Mouse (Mus musculus): Measurements from ENCODE around the gene Rab34.
"Not testable (repeated sequence)": the region's sequence is repeated elsewhere in the genome, so short reads cannot be mapped to it uniquely, and the experiment has no call there.

Gene Rab34

GRCm38 (mm10) chr11:78180081-78180761 is 8.0 kb upstream of the Rab34 start:
- no peak for DNase-seq (ENCODE audit: low spot score in 2 of 2)

DNA sequence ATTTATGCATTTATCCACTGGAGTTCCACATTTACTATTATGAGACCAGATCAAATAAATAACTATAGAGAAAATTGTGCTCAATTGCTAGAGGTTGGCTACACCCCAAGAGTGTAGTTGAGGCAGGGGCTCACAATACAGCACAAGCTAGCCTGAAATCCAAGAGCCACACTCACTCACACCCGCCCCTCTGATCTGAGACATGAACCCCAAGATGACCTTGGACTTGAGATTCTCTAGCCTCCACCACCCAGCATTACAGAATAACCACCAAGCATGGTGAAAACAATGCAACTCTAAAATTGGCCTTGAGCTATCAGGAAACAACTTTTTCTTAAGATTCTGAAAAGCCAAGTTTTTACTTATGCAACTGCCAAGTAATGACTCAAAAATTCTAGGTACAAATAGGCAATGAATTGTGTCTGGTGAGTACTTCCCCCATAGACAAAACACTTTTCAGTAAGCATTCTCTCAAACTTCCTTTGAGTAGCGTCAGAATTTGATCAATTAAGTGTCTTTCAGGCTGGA is 6.3 kb upstream of the Rab34 start:
- DNase-seq (ENCODE audit: low spot score in 2 of 2) = no peak

DNA sequence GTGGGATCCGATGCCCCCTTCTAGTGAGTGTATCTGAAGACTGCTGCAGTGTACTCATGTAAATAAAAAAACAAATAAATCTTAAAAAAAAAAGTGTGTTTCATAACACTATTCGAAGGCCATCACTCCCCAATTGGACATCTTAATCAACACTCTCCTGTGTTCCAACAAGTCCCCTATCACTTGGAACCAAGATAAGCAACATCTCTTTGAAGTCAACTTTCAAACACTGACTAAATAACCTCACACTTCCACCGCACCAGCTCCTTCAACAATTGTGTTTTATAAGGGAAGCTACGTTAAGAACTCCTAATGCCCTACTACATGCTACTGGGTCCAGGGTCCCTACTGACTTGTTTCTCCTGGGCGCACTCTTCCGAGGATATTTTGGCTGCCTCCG is 5.8 kb upstream of the Rab34 start:
- no peak for DNase-seq (ENCODE audit: low spot score in 2 of 2)

DNA sequence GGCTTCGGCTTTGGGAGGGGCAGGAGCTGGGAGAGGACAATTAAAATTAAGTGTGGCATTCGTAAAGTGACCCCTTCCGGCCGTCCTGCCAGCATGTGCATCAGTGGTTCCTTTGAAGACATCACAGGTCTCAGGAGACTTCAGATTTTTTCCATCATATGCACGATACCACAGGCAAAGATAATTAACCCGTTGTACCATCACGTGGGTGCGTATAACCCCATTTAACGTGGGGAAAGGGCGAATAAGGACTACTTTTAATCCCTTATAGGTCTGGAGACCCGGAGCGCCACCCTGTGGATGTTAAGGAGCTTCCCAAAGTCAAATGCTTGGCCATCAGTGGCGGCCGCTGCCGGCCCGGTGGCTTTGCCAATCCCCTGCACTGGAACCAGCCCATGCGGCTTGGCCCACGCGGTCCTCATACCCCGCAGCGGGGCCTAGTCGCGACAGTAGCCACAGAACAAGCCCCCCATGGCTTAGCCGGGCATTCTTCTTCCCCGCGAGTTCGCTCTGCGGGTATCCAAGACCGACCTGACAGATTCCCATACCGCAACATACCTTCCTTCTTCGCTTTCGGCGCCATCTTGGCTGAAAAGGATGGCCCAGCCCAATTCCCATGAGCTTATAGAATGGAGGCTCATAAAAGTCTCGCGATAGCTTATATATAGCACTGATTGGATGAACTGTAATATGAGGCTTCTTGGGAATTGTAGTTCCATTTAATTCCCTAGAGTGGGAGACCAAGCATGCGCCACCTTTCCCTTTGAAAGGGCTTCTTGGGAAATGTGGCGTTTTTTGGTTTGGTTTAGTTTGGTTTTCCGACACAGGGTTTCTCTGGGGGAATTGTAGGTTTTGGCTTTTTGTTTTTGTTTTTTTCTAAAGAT is 5.0 kb upstream of the Rab34 start, which contains the start of gene Rpl23a:
Gene Rpl23a, minus strand, starts transcription at position 624 of the 884 bp plus-strand sequence.
- peak; percentile 58 to 69 for DNase-seq (ENCODE audit: low spot score in 2 of 2)

- DNase-seq (ENCODE audit: low spot score in 2 of 2) = no peak
Measured at GRCm38 (mm10) chr11:78183884-78184514, 4.2 kb upstream of the Rab34 start.

DNA sequence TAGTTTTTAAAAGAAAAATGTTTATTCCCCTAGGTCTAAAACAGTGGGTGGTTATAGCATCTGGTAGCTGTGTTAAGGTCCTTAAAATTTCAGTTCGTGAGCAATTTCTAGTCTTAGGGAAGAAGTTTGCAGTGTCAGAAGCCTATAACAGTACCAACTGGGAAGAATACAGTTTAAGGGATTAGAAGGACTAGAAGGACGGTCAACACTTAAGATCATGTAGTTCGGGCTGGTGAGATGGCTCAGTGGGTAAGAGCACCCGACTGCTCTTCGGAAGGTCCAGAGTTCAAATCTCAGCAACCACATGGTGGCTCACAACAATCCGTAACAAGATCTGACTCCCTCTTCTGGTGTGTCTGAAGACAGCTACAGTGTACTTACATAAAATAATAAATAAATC is 3.5 kb upstream of the Rab34 start:
- not testable (repeated sequence) for DNase-seq (ENCODE audit: low spot score in 2 of 2)

DNA sequence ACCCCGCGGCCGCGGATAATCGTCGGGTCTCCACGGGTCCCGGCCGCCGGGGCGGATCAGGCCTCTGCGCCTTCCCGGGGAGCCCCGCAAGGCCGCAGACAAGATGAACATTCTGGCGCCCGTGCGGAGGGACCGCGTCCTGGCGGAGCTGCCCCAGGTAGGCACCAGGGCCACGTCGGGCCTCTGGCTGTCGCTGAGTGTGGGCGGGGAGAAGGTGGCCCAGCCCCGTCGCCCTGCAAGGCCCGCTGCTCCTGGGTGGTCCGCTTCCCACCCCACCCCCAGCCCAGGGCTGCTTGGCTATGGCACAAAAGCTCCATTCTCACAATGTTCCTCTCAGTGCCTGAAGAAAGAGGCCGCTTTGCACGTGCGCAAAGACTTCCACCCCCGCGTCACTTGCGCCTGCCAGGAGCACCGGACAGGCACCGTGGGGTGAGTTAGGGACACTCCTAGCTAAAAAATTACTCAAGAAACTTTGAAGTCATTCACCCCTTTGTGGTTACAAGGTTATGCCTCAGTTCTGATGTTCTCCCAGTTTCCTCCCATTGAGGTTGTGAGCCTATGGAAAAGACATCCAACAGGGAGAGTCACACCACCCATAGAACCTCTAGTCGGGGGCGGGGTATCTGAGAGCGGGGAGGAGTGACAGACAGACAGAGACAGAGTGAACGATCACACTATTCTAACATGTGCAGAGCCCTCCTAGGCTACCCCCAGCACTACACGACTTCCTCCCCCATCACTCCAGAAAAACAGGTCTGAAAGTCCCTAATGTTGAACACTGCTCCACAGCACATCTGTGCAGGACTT is 1.2 kb downstream of the Rab34 start:
- no peak for DNase-seq (ENCODE audit: low spot score in 2 of 2)

- no peak for DNase-seq (ENCODE audit: low spot score in 2 of 2)
Measured at GRCm38 (mm10) chr11:78190041-78190440, 1.8 kb downstream of the Rab34 start.

GRCm38 (mm10) chr11:78193113-78193512 is 4.9 kb downstream of the Rab34 start, which contains the start of gene Proca1:
TSS of gene Proca1 (plus strand) at chr11:78193392.
- DNase-seq (ENCODE audit: low spot score in 2 of 2) = no peak

DNA sequence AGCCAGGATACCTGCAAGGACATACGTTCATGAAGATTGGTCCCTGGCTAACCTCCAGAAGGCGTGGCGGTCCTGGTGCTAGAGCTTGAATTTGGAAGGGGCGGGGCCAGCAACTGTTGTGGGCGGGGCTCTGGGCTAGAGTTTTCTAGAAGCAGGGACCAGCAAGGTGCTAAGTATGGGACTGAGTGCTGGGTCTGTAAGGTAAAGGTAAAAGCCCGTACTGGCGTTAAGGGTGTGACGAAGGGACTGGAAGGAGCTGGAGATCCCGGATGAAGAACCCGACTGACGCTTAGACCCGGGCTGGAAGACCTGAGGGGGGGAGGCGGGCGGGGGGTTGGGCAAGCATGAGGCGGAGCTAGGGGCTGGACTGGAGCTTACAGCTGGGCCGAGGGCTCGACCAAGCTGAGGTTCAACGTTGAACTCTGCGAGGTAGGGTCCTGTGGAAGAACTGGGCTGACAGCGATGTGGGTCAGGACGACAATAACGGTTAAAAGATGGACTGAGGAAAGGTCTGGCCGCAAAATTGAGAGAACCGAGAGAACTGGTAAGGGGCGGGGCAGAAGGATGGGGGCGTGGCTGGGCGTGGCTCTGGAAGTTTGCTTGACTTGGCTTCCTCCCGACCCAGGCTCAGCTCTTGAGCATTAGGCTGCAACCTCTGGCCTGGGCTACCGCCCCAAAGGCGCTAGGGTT is 6.3 kb downstream of the Rab34 start:
- peak; percentile 56 to 70 for DNase-seq (ENCODE audit: low spot score in 2 of 2)

- DNase-seq (ENCODE audit: low spot score in 2 of 2) = no peak
Measured at GRCm38 (mm10) chr11:78195101-78195863, 7.1 kb downstream of the Rab34 start.

- DNase-seq (ENCODE audit: low spot score in 2 of 2) = no peak
Measured at GRCm38 (mm10) chr11:78202372-78202771, 14.1 kb downstream of the Rab34 start.

GRCm38 (mm10) chr11:78204287-78204686 is 16.1 kb downstream of the Rab34 start:
- no peak for DNase-seq (ENCODE audit: low spot score in 2 of 2)

DNA sequence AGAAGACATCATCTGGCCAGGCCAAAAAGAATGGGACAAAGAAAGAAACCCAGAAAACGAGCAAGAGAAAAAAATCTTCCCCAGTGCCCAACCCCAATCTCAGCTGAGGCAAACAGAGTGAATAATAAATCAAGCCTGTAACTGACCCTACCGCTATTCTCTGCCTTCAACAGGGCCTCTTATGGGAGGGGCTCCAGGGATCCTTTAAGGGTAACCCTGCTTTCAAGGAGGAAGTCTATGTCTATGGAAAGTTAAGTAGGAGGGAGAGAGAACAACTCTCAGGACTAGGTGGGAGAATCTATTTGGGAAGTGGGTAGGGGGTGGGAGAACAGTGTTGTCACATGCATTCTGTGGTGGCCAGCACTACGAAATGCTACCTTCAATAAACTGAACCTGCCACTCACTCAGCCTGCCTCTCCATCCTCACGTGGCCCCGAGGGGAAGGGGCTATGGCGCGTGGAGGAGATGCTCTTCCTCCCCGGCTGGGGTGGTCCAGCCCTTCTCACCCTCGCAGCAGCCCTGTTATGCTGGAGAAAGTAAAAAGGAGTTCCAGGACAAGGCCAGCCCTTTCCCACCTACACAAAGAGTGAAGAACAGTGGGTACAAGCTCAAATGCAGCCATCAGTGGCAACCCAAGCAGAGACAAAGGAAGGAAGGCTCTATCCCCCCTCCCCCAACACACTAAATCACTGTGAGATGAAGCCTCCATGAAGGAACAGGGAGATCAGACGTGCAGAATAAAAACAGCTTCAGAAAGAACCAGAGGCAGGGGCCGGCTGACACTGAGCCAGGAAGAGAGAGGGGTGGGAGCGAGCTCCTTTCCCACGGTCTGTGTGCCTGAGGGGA is 17.4 kb downstream of the Rab34 start:
- DNase-seq (ENCODE audit: low spot score in 2 of 2) = no peak

DNA sequence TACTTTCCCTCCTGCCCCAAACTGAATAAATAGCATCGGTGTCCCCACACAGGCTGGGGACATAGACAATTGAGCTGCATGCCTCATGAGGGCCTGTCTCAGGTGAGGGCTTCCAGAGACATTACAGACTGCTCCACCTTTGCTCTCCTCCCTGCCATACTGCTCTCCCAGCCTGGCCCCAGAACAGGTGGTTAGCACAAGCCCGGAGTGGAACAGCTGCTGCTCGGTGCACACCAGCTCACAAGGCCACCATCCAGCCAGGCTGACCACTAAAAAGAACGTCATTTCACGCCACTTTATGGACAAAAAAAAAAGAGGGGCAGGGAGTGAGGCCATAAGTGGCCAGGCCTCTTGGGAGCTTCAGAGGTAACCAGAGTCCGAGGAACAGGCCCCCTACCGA is 19.0 kb downstream of the Rab34 start:
- DNase-seq (ENCODE audit: low spot score in 2 of 2) = no peak

- no peak for DNase-seq (ENCODE audit: low spot score in 2 of 2)
Measured at GRCm38 (mm10) chr11:78209886-78210285, 21.7 kb downstream of the Rab34 start.

DNA sequence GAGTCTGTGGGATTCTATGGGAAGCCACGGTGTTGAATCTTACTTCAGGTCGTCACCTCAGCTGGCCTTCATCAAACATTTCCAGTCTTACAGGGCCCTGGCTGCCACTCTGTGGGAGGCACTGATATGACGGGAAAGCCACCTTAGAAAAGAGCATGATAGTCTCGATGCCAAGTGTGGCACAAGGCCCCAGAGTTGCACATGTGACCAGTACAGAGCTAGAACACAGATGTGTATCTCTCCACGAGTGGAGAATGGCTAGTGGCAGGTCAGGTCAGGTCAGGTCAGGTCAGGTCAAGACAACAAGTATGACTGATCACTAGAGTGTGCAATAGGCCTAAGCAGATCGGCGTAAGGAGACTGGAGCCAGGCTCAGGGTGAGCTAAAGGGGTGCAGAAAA is 22.4 kb downstream of the Rab34 start:
- no peak for DNase-seq (ENCODE audit: low spot score in 2 of 2)

GRCm38 (mm10) chr11:78211513-78211912 is 23.3 kb downstream of the Rab34 start:
- DNase-seq (ENCODE audit: low spot score in 2 of 2) = no peak
